Mouse (Mus musculus) kidney, embryonic 15.5 days (tissue): ENCODE measurements at regions not wholly inside any gene's neighbourhood (a gene's known extent, or its start where the extent isn't known, plus 50 kb on each side); places are given as distances from the start of the nearest gene placed in this dataset.

Experiments used
- ATAC-seq: fragments of 200-750 bp; cut with Nextera tagmentation; replicated peaks from 2 replicates; pipeline ENCODE4 v1.8.0; 2017; ENCODE audit warnings: moderate TSS enrichment; ENCODE audit not compliant: low FRiP score
- H3K27ac ChIP-seq: fragments of 300-500 bp; sonication (generic); 2 replicates; pipeline ENCODE4 v1.5.1; 2015; ENCODE audit warnings: mild to moderate bottlenecking, inconsistent platforms
- H3K27me3 ChIP-seq: fragments of 300-500 bp; sonication (generic); 2 replicates; pipeline ENCODE4 v1.6.1; 2015; ENCODE audit warnings: inconsistent platforms
- H3K36me3 ChIP-seq: fragments of 300-500 bp; sonication (generic); 2 replicates; pipeline ENCODE4 v1.6.1; 2015; ENCODE audit warnings: inconsistent platforms
- H3K4me1 ChIP-seq: fragments of 300-500 bp; sonication (generic); 2 replicates; pipeline ENCODE4 v1.6.1; 2015; ENCODE audit warnings: inconsistent platforms
- H3K4me2 ChIP-seq: fragments of 300-500 bp; sonication (generic); 2 replicates; pipeline ENCODE4 v1.6.1; 2015; ENCODE audit warnings: moderate library complexity, mild to moderate bottlenecking, inconsistent platforms
- H3K4me3 ChIP-seq: fragments of 300-500 bp; sonication (generic); replicated peaks from 2 replicates; pipeline ENCODE4 v1.5.1; 2015; ENCODE audit warnings: mild to moderate bottlenecking, inconsistent platforms
- H3K9ac ChIP-seq: fragments of 300-500 bp; sonication (generic); 2 replicates; pipeline ENCODE4 v1.6.1; 2015; ENCODE audit warnings: mild to moderate bottlenecking, inconsistent platforms
- H3K9me3 ChIP-seq: fragments of 300-500 bp; sonication (generic); replicated peaks from 2 replicates; pipeline ENCODE4 v1.6.1; 2016; ENCODE audit warnings: inconsistent platforms
- WGBS: fragments of 180-500 bp; shearing (Covaris S2); methylation state at CpG from one replicate; pipeline ENCODE4 v1.1.7; 2015; ENCODE audit warnings: mixed read lengths; 5-methylcytosine and 5-hydroxymethylcytosine counted together

DNA sequence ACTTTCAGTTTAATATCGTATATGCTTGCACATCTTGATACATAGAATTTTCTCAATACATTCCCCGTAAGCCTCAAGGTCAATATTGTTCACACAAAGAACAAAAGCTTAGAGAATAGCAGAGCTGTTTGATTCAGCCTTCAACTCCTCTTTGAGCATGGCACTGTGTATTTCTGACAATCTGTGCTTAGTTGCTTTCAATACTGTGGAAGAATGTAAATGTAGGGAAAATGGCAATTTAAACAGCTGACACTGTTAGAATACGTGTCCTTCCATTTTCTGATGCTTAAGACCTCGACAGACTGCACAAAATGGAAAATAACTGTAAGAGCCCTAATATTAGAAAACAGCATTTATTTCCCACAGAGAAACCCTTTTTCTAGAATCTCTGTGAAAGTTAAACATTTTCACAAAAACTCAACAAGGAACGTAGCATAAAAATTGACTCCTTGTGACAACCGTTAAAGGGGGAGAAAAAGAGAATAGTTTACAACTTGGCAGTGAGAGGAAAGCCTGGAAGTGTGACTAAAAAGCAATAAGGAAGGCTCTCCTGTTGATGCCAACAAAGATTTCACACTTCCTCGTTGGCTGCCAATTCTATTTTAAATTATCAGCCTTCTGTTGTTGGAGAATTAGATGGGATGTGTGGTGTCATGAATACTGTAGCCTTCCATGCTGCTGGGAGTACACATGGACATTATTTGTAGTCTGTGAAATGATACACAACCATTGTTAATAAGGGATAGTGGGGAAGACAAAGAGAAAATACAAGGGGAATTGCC is 297.9 kb downstream of the AI429214 start:
- H3K9me3 ChIP-seq: no peaks in the 10 kb centered on the region
- H3K27me3 ChIP-seq: no peaks in the 10 kb centered on the region
- 80% methylated on average over 7 of the region's 7 CpGs for WGBS
- no peaks in the 10 kb centered on the region for H3K36me3 ChIP-seq
- ATAC-seq: no peak
- H3K4me3 ChIP-seq: no peak overlapping the region
- no peak overlapping the region for H3K9ac ChIP-seq
- no peak overlapping the region for H3K27ac ChIP-seq
- no peak overlapping the region for H3K4me2 ChIP-seq
- H3K4me1 ChIP-seq: no peaks in the 10 kb centered on the region
